7 mouse cellular contexts compared by ENCODE assay signal in the genomic region with DNA sequence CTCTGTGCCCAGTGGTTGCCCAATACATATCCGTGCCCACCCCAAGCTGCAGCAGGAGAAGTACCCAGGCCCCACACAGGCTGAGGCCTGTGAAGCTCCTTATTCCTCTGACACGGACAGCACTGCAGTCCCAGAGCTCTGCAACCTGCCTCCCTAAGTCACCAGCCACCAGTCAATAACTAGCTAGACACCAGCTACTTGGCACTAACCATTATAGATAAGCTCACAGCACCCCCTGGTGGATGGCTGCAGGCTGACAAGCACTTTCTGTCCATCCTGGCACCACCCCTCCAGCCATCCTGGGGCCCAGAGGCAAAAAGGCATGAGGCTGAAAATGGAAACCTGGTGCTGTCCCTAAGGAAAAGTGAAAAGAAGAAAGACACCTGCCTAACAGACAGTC. TPM values are rescaled to one million over a fixed set of nuclear protein-coding genes. Genes with fewer than 3 reads are reported as not detected.
A peak's percentile ranks its signal among the peaks of the same experiment; 100 is the strongest.
DNase-seq lines count a peak whose midpoint lies in the region; ATAC-seq lines count a peak whose summit lies in the region.

No protein-coding gene starts in this region.

- no peaks in the 10 kb centered on the region for H3K9me3 ChIP-seq in intestine, embryonic 16.5 days (ENCODE audit: control insufficient read depth, low read length)
- H3K9me3 ChIP-seq in midbrain, embryonic 15.5 days, result no peaks in the 10 kb centered on the region

- no peaks in the 10 kb centered on the region for H3K27me3 ChIP-seq in intestine, embryonic 16.5 days (replicated peaks; ENCODE audit: control insufficient read depth, insufficient read depth, low read length)
- no peaks in the 10 kb centered on the region for H3K27me3 ChIP-seq in midbrain, embryonic 15.5 days (replicated peaks)

- H3K27ac ChIP-seq in intestine, embryonic 16.5 days (ENCODE audit: low read length), result no peak overlapping the region
- no peak overlapping the region for H3K27ac ChIP-seq in midbrain, embryonic 15.5 days

- H3K4me1 ChIP-seq in intestine, embryonic 16.5 days (ENCODE audit: control insufficient read depth, insufficient read depth, low read length), result no peaks in the 10 kb centered on the region
- peaks cover 19% of the 10 kb centered on the region for H3K4me1 ChIP-seq in midbrain, embryonic 15.5 days

- peak; percentile 44; the same call in 1 of the 2 replicates for ATAC-seq in intestine, embryonic 16.5 days
- ATAC-seq in midbrain, embryonic 15.5 days (replicated peaks), result peak; percentile 55

- no peak overlapping the region for H3K4me3 ChIP-seq in intestine, embryonic 16.5 days (ENCODE audit: low read length)
- H3K4me3 ChIP-seq in midbrain, embryonic 15.5 days, result no peak overlapping the region

- 43% methylated on average over 2 of the region's 2 CpGs for WGBS in intestine, embryonic 16.5 days
- WGBS in midbrain, embryonic 15.5 days, result 35% methylated on average over 2 of the region's 2 CpGs

- peak; percentile 88 to 89 for DNase-seq in adrenal gland, adult 18-20 months (ENCODE audit: low spot score in 2 of 2)
- peak; percentile 97 for DNase-seq in cerebellum, postnatal 36 days
- DNase-seq in gastrocnemius, adult 18-20 months (ENCODE audit: low spot score), result peak; percentile 84
- peak; percentile 82 to 88 for DNase-seq in left cerebral cortex, postnatal 10 days (ENCODE audit: extremely low spot score in 1 of 2, low spot score in 2 of 2)
- DNase-seq in spleen, adult 18-20 months, result peak; percentile 55 to 78

- intact Hi-C loops in left cerebral cortex, postnatal 10 days (cut with DNase I), result loop anchor here (1.0 to 5.0 kb wide), 4 partner anchors 41 to 866 kb away; no protein-coding TSS in a partner anchor

- no peak overlapping the region for H3K4me2 ChIP-seq in intestine, embryonic 16.5 days (ENCODE audit: low read depth, low read length)
- H3K4me2 ChIP-seq in midbrain, embryonic 15.5 days, result no peak overlapping the region

- H3K9ac ChIP-seq in intestine, embryonic 16.5 days (ENCODE audit: low read depth, low read length), result no peak overlapping the region
- no peak overlapping the region for H3K9ac ChIP-seq in midbrain, embryonic 15.5 days

- H3K36me3 ChIP-seq in intestine, embryonic 16.5 days (ENCODE audit: control insufficient read depth, insufficient read depth, low read length), result no peaks in the 10 kb centered on the region
- no peaks in the 10 kb centered on the region for H3K36me3 ChIP-seq in midbrain, embryonic 15.5 days (replicated peaks)

RNA-seq across cellular contexts. Expression of gene Ppp1r26, which starts 28.6 kb away (rescaled TPM):
- total RNA-seq in adrenal gland, adult 18-20 months (2021), result 1 to 10 TPM; 4.5 to 5.1 TPM
- 1 to 10 TPM; 2.4 to 3.0 TPM for total RNA-seq in gastrocnemius, adult 18-20 months (2021)
- 2.1 and 2.3 TPM in 2 replicates for polyA plus RNA-seq in intestine, embryonic 16.5 days (2015; fragmentation: Nextera tagmentation; extraction: Ambion mirVana)
- total RNA-seq in left cerebral cortex, postnatal 10 days (2021), result 10 to 100 TPM; 26.9 to 27.3 TPM
- polyA plus RNA-seq in midbrain, embryonic 15.5 days (2015; fragmentation: Nextera tagmentation; extraction: Ambion mirVana), result 20.2 and 20.3 TPM in 2 replicates

RNA-seq across cellular contexts. Expression of gene 1700007K13Rik, which starts 48.1 kb away (rescaled TPM):
- 1 to 10 TPM; 1.4 to 2.8 TPM for total RNA-seq in adrenal gland, adult 18-20 months (2021)
- total RNA-seq in gastrocnemius, adult 18-20 months (2021), result not detected
- polyA plus RNA-seq in intestine, embryonic 16.5 days (2015; fragmentation: Nextera tagmentation; extraction: Ambion mirVana), result 0.23 TPM in 1 of 2 replicates, not detected in the other
- total RNA-seq in left cerebral cortex, postnatal 10 days (2021), result 1 to 10 TPM; 3.2 to 3.5 TPM
- polyA plus RNA-seq in midbrain, embryonic 15.5 days (2015; fragmentation: Nextera tagmentation; extraction: Ambion mirVana), result 2.4 and 2.9 TPM in 2 replicates

RNA-seq across cellular contexts. Expression of gene Mrps2, which starts 49.8 kb away (rescaled TPM):
- total RNA-seq in adrenal gland, adult 18-20 months (2021), result 10 to 100 TPM; 54.4 to 63.2 TPM
- total RNA-seq in gastrocnemius, adult 18-20 months (2021), result 10 to 100 TPM; 21.1 to 22.9 TPM
- polyA plus RNA-seq in intestine, embryonic 16.5 days (2015; fragmentation: Nextera tagmentation; extraction: Ambion mirVana), result 61.1 and 66.9 TPM in 2 replicates
- total RNA-seq in left cerebral cortex, postnatal 10 days (2021), result 10 to 100 TPM; 38.8 to 38.9 TPM
- 49.7 and 51.4 TPM in 2 replicates for polyA plus RNA-seq in midbrain, embryonic 15.5 days (2015; fragmentation: Nextera tagmentation; extraction: Ambion mirVana)

Comparison
In these comparisons a context has a peak if more than half of its experiments do, and no peak if none do; other contexts are left out.
1. RNA of gene Ppp1r26, which starts 28.6 kb away (total RNA-seq): 26.9 to 27.3 TPM in left cerebral cortex, postnatal 10 days; 4.5 to 5.1 TPM in adrenal gland, adult 18-20 months and 2.4 to 3.0 TPM in gastrocnemius, adult 18-20 months; every median in the first group is over 4 times any median in the second.
2. Peak in every context shown above with its lines, with median percentiles within 50 percentile points of each other: DNase-seq.